Mouse (Mus musculus) stomach, embryonic 14.5 days (tissue): Measurements from ENCODE around the gene Orm1. TPM values are rescaled to one million over a fixed set of nuclear protein-coding genes. Genes with fewer than 3 reads are reported as not detected.

Experiments
- ATAC-seq: fragments of 200-750 bp; cut with Nextera tagmentation; 2 replicates; pipeline ENCODE4 v1.8.0; 2017; ENCODE audit warnings: low read depth, moderate TSS enrichment; ENCODE audit not compliant: insufficient number of reproducible peaks, insufficient read depth, low FRiP score
- H3K27ac ChIP-seq: fragments of 300-500 bp; sonication (generic); 2 replicates; pipeline ENCODE4 v1.5.1; 2014; ENCODE audit warnings: mild to moderate bottlenecking, low read length, moderate library complexity, mixed read lengths
- H3K27me3 ChIP-seq: fragments of 300-500 bp; sonication (generic); 2 replicates; pipeline ENCODE4 v1.6.1; 2014; ENCODE audit warnings: low read length, control low read depth, mixed read lengths; ENCODE audit not compliant: control insufficient read depth, insufficient read depth
- H3K36me3 ChIP-seq: fragments of 300-500 bp; sonication (generic); 2 replicates; pipeline ENCODE4 v1.6.1; 2014; ENCODE audit warnings: mild to moderate bottlenecking, control low read depth, low read length, moderate library complexity, mixed read lengths; ENCODE audit not compliant: control insufficient read depth, insufficient read depth
- H3K4me1 ChIP-seq: fragments of 300-500 bp; sonication (generic); 2 replicates; pipeline ENCODE4 v1.6.1; 2014; ENCODE audit warnings: low read length, control low read depth, mixed read lengths; ENCODE audit not compliant: control insufficient read depth, insufficient read depth
- H3K4me2 ChIP-seq: fragments of 300-500 bp; sonication (generic); replicated peaks from 2 replicates; pipeline ENCODE4 v1.6.1; 2014; ENCODE audit warnings: low read depth, low read length, control low read depth
- H3K4me3 ChIP-seq: fragments of 300-500 bp; sonication (generic); 2 replicates; pipeline ENCODE4 v1.5.1; 2014; ENCODE audit warnings: low read depth, low read length, control low read depth
- H3K9ac ChIP-seq: fragments of 300-500 bp; sonication (generic); replicated peaks from 2 replicates; pipeline ENCODE4 v1.6.1; 2014; ENCODE audit warnings: low read depth, mild to moderate bottlenecking, control low read depth, low read length, moderate library complexity, mixed read lengths
- H3K9me3 ChIP-seq: fragments of 300-500 bp; sonication (generic); 2 replicates; pipeline ENCODE4 v1.6.1; 2016; ENCODE audit warnings: low read depth, low read length, control low read depth; ENCODE audit not compliant: control insufficient read depth
- WGBS: fragments of 180-500 bp; shearing (Covaris S2); extraction: QIAGEN DNeasy Blood & Tissue Kit; methylation state at CpG from one replicate; pipeline ENCODE4 v1.1.7; 2014; 5-methylcytosine and 5-hydroxymethylcytosine counted together
- polyA plus RNA-seq: library from polyadenylated mRNA; unstranded; fragments of >200 nt; fragmentation: Nextera tagmentation; extraction: Ambion mirVana; gene quantifications from 2 replicates; pipeline ENCODE4 v1.2.1, GENCODE M21; 2014

Gene Orm1
- polyA plus RNA-seq, 1 experiment from 2014 or later = not detected

GRCm38 (mm10) chr4:63342491-63342890, 1.9 kb upstream of the Orm1 start:
- Histone ChIP-seq H3K4me1 (no peaks in the 10 kb centered on the region), H3K36me3 (no peaks in the 10 kb centered on the region), H3K9ac (no peak overlapping the region), H3K9me3 (no peaks in the 10 kb centered on the region), H3K27ac (no peak overlapping the region), H3K4me3 (no peak overlapping the region), H3K4me2 (no peak overlapping the region), H3K27me3 (no peaks in the 10 kb centered on the region)
- WGBS = 66% methylated on average over 4 of the region's 4 CpGs
- no peak for ATAC-seq

DNA sequence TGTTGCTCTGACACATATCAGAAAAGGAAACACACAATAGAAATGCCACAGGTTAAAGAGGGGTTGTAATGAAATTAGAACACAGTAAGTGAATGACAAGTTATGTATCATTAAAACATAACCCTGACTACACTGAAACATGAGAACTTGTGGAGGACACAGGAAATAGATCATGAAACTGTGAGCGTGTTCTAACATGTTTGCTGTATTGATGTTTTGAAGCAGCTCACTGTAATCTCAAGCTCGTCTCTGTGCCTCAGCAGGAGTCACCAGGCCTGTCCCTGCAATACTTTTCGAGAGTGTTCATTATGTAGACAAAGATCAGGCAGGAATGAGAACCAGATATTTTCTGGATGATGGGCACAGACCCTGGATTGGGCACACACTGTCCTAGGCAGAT, 752 bp upstream of the Orm1 start:
- H3K36me3 ChIP-seq = no peaks in the 10 kb centered on the region
- no peak overlapping the region for H3K27ac ChIP-seq

GRCm38 (mm10) chr4:63345261-63345660, 901 bp downstream of the Orm1 start:
- H3K9ac ChIP-seq = no peak overlapping the region
- no peaks in the 10 kb centered on the region for H3K27me3 ChIP-seq
- no peaks in the 10 kb centered on the region for H3K9me3 ChIP-seq
- H3K27ac ChIP-seq = 0 out of 2 replicates have a peak overlapping the region, but pooled peaks have one; percentile 4
- peak; percentile 24; the same call in 1 of the 2 replicates for ATAC-seq
- no peaks in the 10 kb centered on the region for H3K4me1 ChIP-seq
- no peak overlapping the region for H3K4me2 ChIP-seq
- H3K36me3 ChIP-seq = no peaks in the 10 kb centered on the region
- no peak overlapping the region for H3K4me3 ChIP-seq

More for the DNA sequence above, 752 bp upstream of the Orm1 start:
- Histone ChIP-seq H3K27me3 (no peaks in the 10 kb centered on the region), H3K4me2 (no peak overlapping the region), H3K4me1 (no peaks in the 10 kb centered on the region), H3K9me3 (no peaks in the 10 kb centered on the region), H3K9ac (no peak overlapping the region), H3K4me3 (no peak overlapping the region)
- no peak for ATAC-seq
- WGBS = 57% methylated on average over 3 of the region's 3 CpGs

DNA sequence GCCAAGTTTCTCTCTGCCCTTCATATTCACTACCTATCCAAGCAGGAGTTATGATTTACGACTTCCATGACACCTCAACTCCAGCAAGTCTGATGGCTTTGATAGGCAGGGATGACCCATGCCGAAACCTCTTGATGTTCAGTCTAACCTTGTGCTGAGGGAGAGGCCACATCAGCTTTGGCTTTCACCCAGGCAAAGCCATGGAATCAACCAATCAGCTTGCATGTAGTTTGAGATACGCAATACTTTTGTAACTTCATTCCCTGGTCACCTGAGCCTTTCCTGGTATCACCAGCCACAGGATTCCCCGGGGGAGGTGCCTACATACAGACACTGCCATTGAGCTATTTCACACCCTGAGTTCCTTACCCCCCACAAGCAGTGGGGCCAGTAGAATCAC, 2.3 kb downstream of the Orm1 start:
- Histone ChIP-seq H3K9ac (no peak overlapping the region), H3K27me3 (no peaks in the 10 kb centered on the region)

GRCm38 (mm10) chr4:63348524-63348923, 4.2 kb downstream of the Orm1 start:
- Histone ChIP-seq H3K36me3 (no peaks in the 10 kb centered on the region), H3K4me2 (no peak overlapping the region), H3K4me1 (no peaks in the 10 kb centered on the region), H3K9ac (no peak overlapping the region), H3K9me3 (no peaks in the 10 kb centered on the region), H3K27me3 (no peaks in the 10 kb centered on the region), H3K27ac (no peak overlapping the region), H3K4me3 (no peak overlapping the region)
- 72% methylated on average over 6 of the region's 6 CpGs for WGBS
- ATAC-seq = no peak

More for the DNA sequence above, 2.3 kb downstream of the Orm1 start:
- Histone ChIP-seq H3K4me3 (no peak overlapping the region), H3K36me3 (no peaks in the 10 kb centered on the region), H3K9me3 (no peaks in the 10 kb centered on the region), H3K4me1 (no peaks in the 10 kb centered on the region), H3K4me2 (no peak overlapping the region), H3K27ac (no peak overlapping the region)
- ATAC-seq = no peak
- 81% methylated on average over 4 of the region's 4 CpGs for WGBS

DNA sequence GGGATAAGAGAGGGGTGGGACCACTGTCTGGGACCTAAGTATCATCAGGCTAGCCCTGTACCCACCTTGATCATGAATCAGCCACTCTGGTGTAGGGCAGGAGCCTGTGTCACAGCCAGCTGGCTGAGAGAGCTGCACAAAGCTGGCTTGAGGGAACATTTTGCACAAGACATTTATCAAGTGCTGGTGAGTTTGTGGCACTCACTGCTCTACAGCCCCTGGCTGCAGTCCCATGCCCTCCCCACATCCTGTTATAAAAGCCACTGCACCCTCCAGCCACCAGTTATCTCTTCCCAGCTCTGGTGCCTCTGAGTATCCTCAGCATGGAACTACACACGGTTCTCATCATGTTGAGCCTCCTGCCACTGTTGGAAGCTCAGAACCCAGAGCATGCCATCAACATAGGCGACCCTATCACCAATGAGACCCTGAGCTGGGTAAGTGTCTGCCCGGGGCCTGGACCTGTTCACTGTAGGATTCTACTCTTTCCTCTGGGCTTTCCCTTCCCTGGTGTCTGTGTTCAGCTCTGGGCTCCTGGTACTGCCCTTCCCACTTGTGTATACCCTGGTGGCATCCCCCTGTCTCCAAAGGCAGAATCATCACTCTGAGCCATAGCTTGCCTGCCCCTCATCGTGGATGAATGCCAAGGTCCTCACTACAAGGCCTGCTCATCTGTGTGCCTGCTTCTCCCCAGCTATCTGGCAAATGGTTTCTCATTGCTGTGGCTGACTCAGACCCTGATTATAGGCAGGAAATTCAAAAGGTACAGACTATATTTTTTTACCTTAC, 11.7 kb downstream of the Orm1 start, which contains the start of gene Orm3:
Gene Orm3, plus strand, starts transcription at position 286 of the 789 bp plus-strand sequence.
- Histone ChIP-seq H3K4me3 (no peak within 1 kb of the TSS), H3K9ac (no peak within 1 kb of the TSS), H3K36me3 (no peaks in the 10 kb centered on the region), H3K4me1 (no peaks in the 10 kb centered on the region), H3K4me2 (no peak within 1 kb of the TSS), H3K27me3 (no peaks in the 10 kb centered on the region), H3K27ac (no peak within 1 kb of the TSS), H3K9me3 (no peaks in the 10 kb centered on the region)
- 92% methylated on average over 4 of the region's 4 CpGs for WGBS
- ATAC-seq = no peak

GRCm38 (mm10) chr4:63356981-63357570, 12.7 kb downstream of the Orm1 start:
- no peaks in the 10 kb centered on the region for H3K27me3 ChIP-seq
- no peaks in the 10 kb centered on the region for H3K9me3 ChIP-seq
- no peaks in the 10 kb centered on the region for H3K4me1 ChIP-seq
- H3K9ac ChIP-seq = no peak overlapping the region
- H3K36me3 ChIP-seq = no peaks in the 10 kb centered on the region
- H3K4me2 ChIP-seq = no peak overlapping the region
- H3K27ac ChIP-seq = no peak overlapping the region
- WGBS = 56% methylated on average over 2 of the region's 2 CpGs
- no peak for ATAC-seq
- no peak overlapping the region for H3K4me3 ChIP-seq

DNA sequence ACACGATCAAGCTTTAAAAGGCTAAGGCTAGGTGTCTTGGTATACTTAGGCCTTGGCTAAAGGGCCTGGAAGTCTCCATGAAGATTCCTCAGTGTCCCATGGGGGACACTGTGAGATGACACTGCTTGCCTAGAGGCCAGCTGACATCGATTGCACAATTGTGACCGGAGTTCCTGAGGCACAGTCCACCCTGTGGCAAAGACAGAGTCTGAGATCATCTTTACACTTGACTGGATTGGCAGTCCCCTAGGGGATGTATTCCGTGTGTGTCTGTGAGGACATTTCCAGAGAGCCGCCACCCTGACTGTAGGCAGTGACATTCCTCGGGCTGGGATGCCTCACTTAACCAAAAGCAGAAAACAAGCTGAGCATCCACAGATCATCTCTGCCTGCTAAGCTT, 15.5 kb downstream of the Orm1 start:
- H3K4me1 ChIP-seq = no peaks in the 10 kb centered on the region
- no peaks in the 10 kb centered on the region for H3K36me3 ChIP-seq
- H3K27me3 ChIP-seq = no peaks in the 10 kb centered on the region
- no peak overlapping the region for H3K4me2 ChIP-seq
- no peaks in the 10 kb centered on the region for H3K9me3 ChIP-seq
- no peak for ATAC-seq
- H3K27ac ChIP-seq = no peak overlapping the region
- H3K4me3 ChIP-seq = no peak overlapping the region
- H3K9ac ChIP-seq = no peak overlapping the region
- WGBS = 85% methylated on average over 6 of the region's 6 CpGs
